Mouse (Mus musculus): ENCODE results near the gene Dnaja4.
"Not testable (repeated sequence)": the region's sequence is repeated elsewhere in the genome, so short reads cannot be mapped to it uniquely, and the experiment has no call there.

Gene Dnaja4

DNA sequence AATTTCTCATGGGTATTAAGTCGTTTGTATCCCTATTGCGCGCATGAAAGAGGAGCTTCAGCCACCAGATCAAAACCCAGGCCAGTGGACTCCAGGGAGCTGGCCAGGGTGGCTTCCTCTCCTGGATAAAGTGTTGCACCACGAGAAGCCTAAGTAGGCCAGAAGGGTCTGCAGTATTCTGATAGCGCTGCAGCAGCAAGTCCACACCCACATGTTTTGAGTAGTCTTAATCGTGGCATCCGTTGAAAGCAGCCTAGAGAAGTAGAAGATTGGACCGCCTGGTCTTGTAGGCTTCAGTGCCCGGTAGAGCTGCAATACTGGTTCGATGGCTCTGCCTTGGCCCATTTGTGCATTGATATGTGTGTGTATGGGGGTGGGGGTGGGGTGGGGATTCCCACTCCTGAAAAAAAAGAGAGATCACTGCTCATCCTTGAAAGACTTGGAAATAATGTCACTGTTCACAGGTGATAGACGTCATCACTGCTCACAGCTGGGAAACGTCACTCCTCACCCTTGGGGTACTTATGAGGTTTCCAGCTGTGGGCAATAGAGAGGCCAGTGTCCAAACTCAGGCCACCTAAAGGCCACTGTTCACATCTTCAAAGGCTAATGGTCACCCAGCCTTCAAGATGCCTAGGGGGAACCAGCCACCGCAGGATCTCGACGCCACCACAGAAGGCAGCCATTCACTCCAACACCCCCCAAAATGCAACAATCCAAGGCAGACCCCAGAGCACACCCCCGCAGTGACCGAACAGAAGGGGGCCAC is at the start of gene Dnaja4:
Dnaja4 (plus strand) TSS at position 556 of the 769 bp plus-strand sequence.
- no peak for DNase-seq (ENCODE audit: low read depth in 1 of 2, low spot score in 2 of 2)

DNA sequence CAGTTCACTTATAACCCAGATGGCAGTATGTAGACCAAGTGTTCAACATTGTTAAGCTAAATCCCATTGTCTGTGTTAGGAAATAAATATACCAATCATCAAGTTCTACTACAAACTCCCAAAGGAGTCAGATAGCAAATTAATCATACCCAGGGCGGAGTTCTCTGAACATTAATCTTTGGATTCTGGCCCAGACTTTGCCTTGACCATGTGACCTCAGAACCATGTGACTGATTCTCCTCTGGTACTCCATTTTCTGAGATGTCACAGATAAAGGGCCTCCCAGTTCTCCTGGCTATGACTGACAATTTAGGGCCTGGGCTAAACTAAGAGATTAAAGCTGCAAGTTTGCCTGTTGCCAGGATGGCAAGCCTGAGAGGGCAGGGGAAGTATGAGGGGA is 49.3 kb upstream of the Dnaja4 start:
- no peak for DNase-seq (ENCODE audit: low read depth in 1 of 2, low spot score in 2 of 2)

DNA sequence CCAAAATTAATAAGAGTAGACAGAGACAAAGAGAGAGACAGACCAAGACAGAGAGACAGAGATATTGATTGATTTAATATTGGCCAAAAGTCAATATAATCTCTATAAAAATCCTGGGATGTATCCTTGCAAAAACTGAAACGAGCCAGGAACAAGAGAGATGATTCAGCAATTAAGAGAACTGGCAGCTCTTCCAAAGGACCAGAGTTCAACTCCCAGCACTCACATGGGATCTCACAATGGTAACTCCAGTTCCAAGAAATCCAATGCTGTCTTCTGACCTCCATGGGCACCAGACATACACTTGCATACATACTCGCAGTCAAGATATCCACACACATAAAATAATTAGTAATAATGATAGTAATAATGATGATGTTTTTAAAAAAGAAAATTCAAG is 45.9 kb upstream of the Dnaja4 start:
- DNase-seq (ENCODE audit: low read depth in 1 of 2, low spot score in 2 of 2), result no peak

DNA sequence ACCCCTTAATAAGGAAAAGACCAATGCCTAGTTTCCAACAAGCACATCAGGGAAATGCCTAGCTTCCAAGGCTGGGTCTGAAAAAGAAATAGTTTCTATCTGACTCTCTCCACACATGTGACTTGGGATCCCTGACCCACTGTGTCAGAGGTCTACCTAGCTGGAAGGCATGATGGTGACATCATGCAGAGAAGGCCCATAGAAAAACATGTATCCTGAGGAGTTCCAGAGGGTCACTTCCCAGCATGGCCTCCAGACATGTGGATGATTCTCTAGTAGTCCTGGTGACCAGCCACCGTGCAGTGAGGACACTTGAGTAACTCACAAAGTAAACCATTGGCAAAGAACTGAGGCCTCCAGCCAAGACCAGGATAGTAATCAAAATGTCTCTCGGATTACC is 42.8 kb upstream of the Dnaja4 start:
- no peak for DNase-seq (ENCODE audit: low read depth in 1 of 2, low spot score in 2 of 2)

DNA sequence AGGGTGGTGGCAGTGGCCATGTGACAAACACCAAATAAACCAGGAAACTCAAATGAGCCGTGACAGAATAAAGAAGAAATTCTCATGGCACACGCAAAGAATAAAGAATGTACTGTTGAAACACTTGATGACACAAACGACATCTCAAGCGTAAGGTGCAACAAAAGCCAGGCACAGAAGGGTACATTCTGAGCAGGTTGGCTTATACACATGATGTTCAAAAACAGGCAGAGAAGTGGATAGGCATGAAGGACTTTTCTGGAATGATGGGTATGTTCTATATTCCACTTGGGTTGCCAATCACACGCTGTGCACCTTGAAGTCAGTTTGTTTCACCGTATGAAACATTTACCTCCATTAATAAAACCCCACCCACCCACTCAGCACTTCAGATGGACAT is 42.3 kb upstream of the Dnaja4 start:
- no peak for DNase-seq (ENCODE audit: low read depth in 1 of 2, low spot score in 2 of 2)

DNA sequence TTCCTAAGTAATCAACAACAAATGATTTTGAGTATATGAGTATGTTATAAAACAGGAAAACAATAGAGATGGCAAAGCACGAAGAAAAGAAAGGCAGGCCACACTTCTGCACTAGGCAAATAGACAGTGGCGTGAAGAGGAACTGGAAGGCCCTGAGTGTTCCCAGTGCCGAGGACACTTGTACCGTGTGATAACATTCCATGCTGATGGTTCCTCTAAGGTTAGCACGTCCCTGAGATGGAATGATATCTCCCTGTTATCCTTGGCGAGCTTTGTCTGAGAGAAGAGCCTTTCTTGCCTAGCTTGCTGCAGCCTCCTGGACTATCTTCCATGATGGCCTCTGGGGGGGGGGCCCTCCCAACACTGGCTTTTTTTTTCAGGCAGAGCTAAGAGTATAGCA is 39.9 kb upstream of the Dnaja4 start:
- DNase-seq (ENCODE audit: low read depth in 1 of 2, low spot score in 2 of 2), result no peak

DNA sequence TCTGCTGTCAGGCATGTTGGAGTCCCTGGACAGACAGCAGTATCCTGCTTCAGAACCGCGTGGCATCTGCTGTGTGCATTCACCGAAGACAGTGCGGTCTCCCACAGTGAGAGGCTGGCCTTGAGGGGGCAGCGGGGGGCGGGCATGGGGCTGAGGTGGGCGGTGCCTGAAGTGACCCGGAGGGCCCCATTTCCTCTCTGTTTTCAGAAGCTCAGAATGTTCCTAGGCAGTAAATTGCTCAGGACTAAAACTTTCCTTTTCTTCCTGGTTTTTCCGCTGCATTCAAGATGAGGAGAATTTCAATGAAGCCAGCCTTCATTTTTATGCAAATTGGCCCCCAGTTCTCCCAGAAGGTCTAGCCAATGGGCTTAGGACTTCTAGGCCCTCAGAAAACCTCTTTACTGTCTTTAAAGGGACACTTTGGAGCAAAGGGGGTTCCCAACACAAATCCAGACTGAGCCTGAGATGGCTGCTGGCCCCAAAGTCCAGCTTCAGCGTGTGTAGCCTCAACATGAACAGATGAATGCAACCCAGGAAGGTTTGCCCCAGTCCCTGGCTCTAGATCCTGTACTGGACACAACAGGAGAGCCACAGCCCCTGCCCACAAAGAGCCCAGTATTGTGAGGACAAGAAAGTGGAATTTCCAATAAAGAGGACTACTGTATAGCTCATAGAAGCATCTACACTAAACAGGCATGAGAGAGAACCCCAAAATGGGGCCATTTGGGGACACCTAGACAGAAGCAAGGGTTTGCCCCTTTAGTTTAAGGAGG is 36.9 kb upstream of the Dnaja4 start, which contains the start of gene Acsbg1:
Acsbg1 (minus strand) TSS at position 266 of the 773 bp plus-strand sequence.
- no peak for DNase-seq (ENCODE audit: low read depth in 1 of 2, low spot score in 2 of 2)

DNA sequence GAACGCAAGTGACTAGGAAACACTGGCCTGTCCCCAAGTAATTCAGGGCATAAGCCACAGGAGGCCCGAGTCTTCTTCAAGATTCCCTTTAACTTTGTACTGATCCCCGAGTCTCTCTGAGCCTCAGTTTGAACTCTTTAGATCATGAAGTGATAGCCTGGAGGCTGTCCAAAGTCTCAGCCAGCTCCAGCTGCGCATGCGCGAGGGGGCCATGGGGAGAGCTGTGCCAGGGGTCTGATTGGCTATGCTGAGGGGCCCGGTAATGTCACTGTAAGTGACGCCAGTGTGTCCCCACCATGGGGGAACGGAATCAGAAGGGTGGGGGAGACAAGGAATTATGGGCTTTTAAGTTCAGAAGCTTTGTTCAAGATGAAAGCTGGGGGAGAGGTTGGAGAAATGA is 34.3 kb upstream of the Dnaja4 start:
- DNase-seq (ENCODE audit: low read depth in 1 of 2, low spot score in 2 of 2), result no peak

DNA sequence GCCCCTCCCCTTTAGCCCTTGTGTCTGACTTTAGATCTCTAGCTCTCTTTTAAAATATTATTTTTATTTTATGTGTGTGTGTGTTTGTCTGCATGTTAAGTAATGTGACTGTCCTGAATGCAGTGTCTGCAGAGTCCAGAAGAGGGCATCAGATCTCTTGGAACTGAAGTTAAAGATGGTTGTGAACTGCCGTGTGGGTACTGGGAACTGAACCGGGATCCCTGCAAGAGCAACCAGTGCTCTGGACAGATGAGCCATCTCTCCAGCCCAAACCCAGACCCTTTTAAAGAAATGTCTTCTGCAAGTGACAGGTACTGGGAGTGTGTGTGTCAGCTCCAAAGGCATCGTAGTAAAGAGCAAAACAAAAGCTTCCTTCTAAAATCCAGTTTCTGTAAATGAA is 32.6 kb upstream of the Dnaja4 start:
- no peak for DNase-seq (ENCODE audit: low read depth in 1 of 2, low spot score in 2 of 2)

DNA sequence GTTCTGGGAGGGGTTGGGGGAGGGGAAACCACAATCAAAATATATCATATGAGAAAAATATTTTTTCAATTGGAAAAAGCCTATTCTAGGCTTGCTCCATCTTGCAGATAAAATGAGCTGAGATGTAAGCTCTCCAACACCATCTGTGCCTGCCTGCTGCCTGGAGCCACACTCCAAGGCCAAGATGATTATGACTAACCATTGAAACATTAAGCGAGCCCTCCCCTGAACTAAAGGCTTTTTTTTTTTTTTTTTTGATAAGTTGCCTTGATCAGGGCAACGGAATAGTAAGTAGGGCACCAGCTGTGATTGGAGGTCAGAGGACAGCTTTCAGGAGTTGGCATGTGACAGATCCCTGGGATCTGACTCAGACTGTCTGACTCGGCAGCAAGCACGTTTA is 30.2 kb upstream of the Dnaja4 start:
- DNase-seq (ENCODE audit: low read depth in 1 of 2, low spot score in 2 of 2), result no peak

DNA sequence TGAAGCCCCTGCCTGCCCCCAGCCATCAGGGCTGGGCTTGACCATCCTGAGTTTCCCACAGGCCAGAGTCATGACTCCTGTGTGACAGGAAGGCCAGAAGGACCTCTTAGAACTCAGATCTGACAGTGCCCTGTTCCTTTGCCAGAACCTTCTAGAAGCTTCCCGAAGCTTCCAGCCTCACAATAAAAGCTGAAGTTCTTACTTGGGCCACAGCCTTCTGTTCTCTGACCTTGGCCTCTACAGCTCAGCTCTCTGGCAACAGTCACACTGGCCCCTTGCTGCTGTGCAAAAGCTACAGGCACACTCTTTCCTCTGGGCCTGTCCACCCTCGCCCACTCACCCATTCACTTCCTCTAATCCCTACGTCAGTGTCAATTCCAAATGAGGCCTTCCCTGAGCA is 26.7 kb upstream of the Dnaja4 start:
- DNase-seq (ENCODE audit: low read depth in 1 of 2, low spot score in 2 of 2), result no peak

DNA sequence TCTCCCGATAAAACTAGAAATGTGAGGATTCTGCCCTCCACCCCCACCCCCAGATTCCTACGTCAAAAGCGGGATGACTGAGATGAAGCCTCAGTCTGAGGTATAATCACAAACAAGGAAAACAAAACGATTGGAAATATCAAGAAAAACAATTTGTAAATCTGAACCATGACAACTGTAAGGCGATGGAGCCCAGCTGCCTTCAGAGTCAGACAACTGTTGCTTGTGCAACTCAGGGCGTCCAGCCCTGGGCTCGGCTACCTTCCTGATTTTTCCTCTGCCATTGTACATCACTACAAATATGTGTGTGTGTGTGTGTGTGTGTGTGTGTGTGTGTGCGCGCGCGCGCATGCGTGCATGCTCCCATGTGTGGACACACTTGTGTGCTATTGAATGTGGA is 24.8 kb upstream of the Dnaja4 start:
- no peak for DNase-seq (ENCODE audit: low read depth in 1 of 2, low spot score in 2 of 2)

DNA sequence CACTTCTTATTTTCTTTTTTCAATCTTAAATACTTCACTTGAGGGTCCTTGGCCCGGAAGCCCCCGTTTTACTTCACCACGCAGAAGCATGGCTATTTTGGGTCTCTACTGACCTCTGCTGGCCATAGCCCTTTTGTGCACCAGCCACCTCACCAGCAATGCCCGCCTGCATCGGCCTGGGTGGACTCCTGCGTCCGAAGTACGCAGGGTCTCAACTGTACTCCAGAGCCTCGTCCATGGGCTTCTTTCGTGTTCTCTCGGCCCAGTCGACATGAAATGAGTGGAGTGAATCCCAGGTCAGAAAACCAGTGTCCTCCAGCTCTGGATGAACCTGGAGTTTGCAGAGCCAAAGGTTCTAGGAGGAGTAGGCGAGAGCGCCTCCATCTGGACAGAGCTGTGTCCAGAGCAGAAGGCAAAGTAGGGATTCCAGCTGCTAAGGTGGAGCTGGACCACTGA is 22.1 kb upstream of the Dnaja4 start:
- DNase-seq (ENCODE audit: low read depth in 1 of 2, low spot score in 2 of 2), result peak in 1 of 2 experiments; percentile 20

DNA sequence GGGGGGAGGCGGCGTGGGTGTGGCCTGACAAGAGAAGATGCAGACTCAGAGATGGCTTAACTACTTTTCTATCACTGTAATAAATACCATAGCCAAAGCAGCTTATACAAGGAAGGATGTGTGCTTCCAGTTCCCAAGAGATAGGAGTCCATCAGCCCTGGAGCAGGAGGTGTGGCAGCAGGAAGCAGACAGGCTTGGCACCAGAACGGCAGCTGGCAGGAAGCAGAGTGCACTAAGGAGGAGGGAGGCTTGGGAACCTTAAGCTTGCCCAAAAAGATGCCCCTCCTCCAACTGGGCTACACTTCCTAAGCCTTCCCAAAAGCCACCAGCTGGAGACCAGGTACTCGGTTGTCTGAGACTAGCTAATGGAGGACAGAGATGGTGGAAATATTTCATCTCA is 15.8 kb upstream of the Dnaja4 start:
- no peak for DNase-seq (ENCODE audit: low read depth in 1 of 2, low spot score in 2 of 2)

DNA sequence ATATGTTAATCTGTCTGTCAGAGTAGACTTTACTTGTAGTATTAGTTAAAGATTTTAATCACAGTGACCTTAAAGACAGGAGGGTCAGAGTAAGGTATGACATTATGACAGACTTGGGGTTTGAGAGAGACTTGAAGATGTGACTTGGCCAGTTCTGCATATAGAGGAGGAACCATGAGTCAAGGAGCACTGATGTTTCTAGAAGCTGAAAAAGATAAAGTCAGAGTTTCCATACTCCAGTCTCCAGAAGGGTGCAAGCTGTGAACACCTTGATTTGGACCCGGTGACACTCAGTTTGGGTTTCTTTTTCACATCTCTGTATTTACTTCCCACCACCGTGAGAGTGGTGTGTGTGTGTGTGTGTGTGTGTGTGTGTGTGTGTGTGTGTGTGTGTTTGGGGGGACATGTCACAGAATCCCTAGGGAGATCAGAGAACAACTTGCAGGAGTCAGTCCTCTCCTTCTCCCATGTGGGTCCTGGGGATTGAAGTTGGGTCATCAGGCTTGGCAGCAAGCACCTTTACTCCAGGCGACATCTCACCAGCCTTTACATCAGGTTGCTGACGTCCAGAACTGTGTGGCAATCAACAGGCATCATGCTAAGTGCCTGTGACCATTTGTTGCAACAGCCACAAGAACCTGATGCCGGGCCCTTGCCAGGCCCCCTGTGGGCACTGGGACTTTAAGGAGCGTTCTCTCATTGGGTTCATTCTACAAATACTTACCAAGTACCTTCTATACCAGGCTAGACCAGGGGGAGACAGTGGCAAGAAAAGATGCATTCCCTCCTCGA is 14.7 kb upstream of the Dnaja4 start:
- DNase-seq (ENCODE audit: low read depth in 1 of 2, low spot score in 2 of 2), result no peak

DNA sequence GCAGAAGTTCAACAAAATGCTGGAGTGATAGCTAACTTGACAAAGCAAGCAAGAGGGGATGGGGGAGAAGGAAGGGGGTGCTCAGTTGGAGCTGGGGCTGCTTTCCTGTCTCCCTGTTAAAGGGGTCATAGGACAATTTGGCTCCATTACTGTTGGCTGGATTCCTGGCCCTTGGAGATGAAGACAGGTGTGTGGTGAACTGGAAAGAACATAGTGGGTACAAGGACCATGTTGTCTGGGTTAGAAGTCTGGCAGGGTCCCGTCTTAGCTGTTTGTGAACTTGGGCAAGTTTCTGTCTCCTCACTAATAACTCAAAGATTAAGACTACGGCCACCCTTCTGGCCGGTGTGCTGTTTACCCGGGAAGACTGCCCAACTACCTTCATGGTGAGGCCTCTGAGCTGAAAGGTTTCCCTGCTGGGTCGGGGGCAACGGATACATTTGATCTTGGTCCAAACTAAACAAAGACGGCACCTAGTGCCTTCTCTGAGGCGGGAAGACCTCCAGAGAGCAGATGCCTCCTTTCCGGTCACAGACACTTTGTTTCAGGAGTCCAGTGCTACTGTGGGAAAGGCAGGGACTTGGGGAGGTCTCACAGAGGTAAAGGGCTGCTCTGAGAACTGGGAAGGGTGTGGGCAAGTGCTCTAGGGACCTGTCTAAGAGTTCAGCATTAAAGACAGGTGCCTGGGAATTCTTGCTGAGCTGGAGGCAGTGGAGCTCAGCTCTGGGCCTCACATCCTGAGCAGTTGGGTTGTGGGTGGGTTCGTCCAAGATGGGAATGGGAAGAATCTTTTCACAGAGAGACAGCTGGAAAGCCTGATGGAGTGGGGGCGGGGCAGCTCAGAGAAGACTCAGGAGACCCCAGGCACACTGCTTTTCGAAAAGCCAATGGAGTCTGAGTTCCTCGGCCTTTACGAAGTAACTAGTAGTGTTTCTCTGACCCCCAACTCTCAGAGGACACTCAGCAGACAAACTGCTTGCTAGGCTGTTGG is 11.1 kb upstream of the Dnaja4 start:
- no peak for DNase-seq (ENCODE audit: low read depth in 1 of 2, low spot score in 2 of 2)

DNA sequence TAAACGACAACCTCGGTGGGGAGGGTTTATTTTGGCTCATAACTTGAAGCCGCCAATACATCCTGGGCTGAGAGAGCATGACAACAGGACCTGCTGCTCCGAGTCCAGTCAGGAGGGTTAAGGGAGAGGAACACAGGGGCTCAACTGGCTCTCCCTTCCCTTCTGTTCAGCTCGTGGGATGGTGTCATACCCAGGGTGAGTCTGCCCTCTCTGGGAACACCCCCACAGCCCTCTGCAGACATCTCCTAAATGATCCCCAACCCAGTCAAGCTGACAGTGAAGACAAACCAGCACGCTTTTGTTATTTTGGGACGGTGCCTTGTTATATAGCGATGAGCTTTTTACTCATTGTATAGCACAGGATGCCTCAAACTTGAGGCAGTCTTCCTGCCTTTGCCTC is 9.2 kb upstream of the Dnaja4 start:
- DNase-seq (ENCODE audit: low read depth in 1 of 2, low spot score in 2 of 2), result no peak

DNA sequence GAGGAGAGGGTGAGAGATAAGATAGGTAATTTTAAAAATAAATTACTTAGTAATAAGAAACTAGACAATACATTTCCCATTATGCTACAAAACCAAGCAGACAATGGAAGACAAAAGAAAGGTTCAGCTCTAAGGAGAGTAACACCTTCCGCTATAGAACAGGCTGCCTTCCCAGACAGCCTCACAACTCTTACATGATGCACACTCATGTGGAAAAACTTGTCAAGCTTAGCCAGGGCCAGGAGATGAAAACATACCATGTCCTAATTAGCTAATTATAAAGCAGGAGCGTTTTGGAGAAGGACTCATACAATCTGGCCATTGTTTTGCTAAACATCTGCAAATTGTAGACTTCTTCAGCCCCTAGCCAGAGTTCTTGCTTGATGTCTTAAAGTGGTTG is 8.0 kb upstream of the Dnaja4 start:
- not testable (repeated sequence) for DNase-seq (ENCODE audit: low read depth in 1 of 2, low spot score in 2 of 2)

DNA sequence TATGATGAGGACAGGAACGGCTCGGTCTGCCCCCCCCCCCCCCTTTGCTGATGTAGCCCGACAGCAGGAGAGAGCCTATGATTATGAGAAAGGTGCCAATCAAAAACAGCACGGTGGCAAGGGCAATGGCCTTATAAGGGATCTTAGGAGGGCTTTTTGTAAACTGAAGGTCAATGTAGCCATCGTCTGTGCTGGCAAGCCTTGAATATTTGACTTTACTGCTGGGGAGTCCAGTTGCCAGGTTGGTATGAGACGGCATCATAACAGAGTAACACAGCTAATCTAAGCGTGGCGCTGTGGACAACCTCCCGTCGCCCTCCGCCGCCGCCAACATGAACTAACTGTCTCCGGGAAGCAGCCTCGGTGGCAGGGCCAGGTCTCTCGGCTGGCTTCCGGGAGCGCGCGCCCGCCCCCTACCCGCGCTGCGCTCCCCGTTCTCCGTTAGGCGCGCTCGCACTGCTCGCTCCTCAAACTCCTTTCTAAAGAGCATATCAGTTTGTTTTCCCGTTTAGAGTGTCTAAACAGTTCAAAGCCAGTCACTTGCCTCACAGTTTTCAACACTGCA is 7.3 kb upstream of the Dnaja4 start:
- not testable (repeated sequence) for DNase-seq (ENCODE audit: low read depth in 1 of 2, low spot score in 2 of 2)

DNA sequence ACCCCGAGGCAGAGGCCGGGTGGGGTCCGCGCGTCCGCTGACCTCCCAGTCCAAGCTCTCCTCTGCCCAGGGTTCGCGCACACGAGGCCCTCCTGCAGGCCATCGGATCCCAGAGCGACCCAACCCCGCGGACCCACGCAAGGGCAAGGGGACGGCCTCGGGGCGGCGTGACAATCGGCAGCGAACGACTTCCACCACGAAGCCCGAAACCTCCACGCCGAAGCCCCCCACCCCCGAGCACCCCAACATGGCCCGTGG is 343 bp downstream of the Dnaja4 start:
- DNase-seq (ENCODE audit: low read depth in 1 of 2, low spot score in 2 of 2), result no peak

All from monocyte, adult 2 months (primary cell).